Mouse (Mus musculus) R1 (cell line): ENCODE data around the gene Mthfd1l.

ENCODE experiments used
- DNase-seq: peaks from one replicate; pipeline ENCODE4 v3.0.0-alpha.2; 2018; ENCODE audit warnings: low read depth, low spot score

Gene Mthfd1l

DNA sequence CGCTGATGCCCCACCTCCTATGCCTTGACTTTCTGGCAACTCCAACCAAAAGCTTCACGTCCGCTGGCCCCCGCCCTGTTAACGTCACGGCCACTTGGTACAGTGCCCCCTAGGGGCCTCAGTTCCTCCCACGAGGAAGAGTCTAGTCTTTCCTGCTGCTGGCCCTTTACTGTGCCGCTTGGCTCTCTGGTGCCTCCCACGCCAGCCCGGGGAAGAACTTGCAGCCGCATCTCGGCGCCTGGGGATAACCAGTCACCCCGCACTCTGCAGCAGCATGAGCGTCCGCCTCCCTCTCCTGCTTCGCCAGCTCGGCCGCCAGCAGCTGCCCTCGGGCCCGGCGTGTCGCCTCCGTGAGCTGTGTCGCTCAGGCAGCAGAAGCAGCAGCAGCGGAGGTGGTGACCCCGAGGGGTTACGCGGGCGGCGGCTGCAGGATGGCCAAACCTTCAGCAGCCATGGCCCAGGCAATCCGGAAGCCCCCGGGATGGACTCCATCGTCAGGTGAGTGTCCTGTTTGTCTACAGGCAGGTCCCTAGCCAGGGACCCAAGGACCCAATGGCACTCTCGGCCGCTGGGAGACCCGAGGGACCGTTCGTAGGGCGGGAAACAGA is at the start of gene Mthfd1l:
Gene Mthfd1l, plus strand, starts transcription at position 138 of the 608 bp plus-strand sequence.
- DNase-seq: peak; percentile 94

DNA sequence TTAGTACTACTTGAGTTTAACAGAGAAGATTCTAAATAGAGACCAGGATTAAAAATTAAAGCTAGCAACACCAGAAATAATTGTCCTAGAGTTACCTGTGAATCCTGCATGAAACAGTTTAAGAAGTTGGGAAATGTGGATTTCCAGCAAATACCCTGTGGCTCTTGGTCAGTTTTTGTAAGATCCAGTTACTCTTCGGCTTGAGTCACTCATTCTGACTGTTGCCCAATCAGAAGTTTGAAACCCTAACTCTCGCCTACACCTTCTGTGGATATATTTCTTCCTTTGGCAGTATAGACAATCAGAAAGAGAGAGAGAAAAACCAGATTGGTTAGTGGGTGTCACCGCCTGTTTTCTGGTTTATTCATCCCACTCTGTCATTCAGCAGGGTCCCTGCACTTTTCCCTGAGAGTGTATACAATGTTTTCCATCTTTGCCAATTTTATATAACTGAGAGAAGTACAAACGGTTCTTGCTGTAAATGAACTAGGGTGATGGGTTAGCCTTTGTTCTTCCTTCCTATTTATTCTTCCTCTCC is 44.8 kb upstream of the Mthfd1l start:
- no peak for DNase-seq

DNA sequence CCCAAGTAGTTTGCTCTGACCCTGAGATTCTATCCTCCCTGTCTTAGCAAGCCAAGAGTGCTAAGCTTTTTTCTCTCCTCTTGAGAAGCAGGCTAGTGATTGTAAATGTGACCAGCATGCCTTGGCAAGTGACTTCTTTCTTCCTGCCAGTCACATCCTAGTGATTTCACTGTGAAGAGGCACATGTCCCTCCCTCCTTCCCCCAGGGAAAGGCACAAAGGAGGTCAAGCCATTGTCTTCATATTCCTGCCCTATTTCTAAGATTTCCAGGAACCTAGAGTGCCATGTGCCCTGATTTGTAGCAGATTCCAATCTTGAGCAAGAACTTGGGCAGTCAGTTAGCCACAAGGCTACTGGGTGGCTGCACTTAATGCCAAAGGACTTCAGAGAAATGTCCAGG is 41.1 kb upstream of the Mthfd1l start:
- no peak for DNase-seq

DNA sequence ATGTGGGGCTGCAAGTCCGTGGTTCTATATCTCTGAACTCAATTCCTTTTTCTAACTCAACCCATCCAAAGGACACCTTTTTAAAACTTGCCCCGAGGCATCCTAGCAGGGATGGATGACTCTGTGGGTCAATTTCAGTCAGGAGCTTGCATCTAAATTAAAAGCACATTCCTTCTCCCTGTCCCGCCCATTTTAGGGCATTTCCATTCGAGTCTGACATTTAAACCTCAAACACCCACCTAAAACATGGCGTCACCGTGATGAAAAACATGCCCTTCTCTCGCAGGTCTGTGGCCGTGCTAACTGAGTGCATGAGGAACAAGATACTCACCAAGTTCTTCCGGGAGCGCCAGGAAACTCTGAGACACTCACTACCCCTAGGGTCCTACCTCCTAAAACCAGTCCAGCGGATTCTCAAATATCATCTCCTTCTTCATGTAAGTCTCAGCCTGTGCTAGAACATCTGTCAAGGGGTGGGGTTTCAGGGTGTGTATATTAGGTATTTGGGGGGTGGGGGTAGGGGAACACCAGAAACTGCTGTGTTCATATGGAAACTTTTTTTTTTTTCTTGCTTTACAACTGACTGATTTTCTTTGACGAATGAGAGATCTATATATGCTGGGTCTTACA is 39.5 kb upstream of the Mthfd1l start:
- DNase-seq: peak; percentile 72

DNA sequence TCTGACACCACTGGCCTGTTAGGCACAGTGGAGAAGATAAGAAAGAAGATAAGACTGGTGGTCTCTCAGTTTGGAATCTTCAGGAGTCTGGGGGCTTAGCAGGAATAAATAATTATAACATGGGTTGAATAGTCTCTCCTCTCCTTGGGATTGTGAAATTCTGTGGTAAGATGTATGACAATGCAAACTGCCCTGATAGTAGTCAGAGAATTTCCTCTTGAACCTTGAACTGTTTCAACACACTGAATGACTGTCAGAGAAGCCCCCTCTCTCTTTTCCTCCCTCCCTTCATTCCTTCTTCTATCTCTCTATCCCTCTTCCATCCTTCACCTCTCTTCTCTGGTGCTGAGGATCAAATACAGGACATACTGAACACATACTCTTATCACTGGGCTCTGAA is 36.1 kb upstream of the Mthfd1l start:
- no peak for DNase-seq

DNA sequence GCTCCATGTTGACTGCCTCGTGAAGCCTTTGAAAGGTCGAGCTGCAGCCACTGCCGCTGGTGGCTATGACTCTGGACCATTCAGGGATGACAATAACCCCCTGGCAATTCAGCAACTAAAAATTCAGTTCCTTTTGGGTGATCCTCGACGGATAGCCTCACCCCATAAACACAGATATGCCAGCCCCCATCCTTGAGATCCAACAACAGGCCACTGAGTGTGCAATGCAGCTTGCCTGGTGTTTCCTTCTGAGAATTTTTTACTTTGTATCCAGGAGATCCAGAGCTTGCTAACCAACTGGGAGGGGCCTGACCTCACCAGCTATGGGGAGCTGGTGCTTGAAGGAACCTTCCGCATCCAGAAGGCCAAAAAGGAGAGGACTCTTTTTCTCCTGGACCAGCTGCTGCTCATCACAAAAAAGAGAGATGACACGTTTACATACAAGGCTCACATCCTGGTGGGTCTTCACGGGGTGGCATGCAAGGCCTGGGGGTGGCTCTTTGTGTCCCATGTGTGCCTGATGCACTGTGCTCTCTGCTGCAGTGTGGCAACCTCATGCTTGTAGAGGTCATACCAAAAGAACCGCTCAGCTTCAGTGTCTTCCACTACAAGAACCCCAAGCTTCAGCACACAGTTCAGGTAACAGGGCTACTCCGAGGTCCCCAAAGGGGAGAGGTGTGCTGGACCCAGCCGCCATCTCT is 32.9 kb upstream of the Mthfd1l start:
- DNase-seq: peak; percentile 68

DNA sequence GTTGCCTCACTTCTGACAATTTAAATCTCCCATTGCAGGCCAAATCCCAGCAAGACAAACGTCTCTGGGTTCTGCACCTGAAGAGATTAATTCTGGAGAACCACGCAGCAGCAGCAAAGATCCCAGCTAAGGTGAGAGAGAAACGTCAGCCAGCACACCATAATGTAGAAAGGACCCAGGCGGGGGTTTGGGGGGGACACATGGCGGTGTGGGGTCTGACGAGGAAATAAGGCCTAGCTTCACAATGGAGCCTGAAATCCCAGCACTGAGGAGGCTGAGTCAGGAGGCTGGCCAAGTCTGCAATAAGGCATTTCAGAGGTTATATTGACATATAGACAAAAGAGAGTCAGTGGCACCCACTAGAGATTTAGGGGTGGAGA is 32.3 kb upstream of the Mthfd1l start:
- no peak for DNase-seq

DNA sequence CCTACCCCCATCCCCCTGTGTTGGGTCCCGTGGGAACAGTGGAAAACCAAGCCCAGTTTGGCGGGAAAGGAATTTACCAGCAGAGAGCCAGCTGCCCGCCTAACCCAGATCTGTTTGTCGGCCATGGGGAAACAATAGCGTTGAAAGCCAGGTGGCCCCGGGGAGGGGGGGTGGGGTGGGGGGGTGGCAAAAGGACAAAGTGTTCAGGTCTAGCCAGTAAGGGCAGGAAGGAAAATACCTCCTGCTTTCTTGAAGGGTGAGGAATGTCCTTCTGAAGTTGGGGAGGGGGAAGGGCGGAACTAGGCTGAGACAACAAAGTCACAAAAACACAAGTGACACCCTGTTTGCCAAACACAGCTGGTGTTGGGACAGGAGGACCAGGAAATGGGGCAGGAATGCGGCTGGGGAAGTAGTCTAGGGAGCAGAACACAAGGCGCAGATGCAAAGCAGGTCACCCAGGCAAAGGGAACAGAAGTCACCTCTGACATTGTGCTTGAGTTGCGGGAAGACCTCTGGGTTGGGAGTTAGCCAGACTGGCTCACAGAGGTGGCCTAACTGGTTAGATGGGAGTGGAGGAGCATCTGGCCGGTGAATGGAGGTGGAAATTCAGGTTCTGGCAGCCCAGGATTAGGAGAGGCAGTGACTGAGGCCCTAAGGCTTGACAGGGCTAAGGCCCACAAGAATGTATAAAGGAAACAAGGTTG is 31.7 kb upstream of the Mthfd1l start:
- DNase-seq: peak; percentile 97

DNA sequence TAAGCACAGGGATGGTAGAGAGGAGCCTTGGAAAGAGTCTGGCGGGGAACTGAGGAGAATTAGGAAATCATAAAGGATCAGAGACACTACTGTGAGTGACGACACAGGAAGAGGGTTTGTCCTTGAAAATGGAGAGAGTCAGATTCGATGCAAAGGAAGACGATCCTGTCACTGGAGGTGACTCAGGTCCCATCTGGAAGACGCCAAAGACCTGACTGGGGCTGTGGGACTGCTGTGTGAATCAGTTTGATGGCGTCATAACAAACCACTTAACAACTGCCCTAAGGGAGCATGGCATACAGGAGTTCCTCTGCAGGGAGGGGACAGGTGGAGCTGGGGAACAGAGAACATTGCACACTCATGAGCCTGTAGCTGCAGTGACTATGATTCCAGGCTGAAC is 30.6 kb upstream of the Mthfd1l start:
- DNase-seq: peak; percentile 37

DNA sequence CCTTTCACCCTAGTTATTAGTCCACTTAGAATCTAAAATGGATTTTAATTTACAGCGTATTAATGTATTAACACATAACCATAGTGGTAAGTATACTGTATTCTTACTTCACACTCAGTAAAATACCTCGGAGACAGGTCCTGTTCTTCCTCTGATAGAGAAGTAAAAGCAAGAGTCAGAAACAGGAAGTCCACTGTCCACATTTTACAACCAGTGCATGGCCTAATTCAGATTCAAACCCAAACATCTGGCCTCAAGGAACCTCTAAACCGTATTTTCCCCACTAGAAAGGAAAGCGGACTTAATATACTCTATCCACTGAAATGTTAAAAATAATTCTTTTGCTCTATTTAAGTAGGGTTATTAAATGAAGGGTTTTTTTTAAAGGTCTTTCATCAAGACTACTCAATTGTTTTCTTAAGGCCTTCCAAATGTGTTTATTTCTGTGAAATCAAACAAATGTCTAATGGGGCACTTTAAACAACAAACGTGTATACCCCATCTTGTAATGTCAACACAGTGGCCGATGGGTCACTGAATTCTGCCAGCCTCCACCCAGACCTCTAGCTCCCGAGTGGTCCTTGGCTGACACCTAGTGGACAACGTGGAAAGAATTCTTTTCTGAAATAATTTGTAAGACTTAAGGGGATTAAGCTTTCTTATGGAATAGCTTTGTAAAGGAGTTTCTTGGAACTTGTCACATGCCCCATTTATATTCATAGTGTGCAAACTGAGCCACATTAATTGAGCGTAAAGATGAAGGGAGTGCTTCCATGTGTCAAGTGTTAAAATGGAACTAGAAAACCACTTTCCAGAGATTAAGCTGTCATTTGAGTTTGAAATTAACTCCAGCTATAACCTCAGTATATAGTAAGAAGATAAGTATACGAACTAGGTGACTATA is 29.2 kb upstream of the Mthfd1l start:
- DNase-seq: peak; percentile 86

DNA sequence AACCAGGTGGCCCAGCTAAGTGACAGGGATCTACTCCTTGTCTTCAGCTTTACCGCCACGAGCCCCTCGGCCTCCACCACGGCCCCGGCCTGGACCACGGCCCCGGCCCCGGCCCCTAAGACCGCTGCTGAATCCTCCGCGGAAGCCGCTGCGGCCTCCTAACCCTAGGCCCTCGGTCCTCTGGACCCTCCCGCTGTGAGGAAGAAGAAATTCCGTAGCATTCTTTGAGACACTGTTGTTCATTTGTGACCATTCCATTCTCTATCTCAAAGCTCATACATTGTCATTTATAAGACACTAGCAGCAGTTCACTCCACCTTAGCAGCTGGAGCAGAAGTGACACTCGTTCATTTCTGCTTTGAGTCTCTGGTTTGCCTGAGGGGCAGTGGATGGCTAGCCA is 26.0 kb upstream of the Mthfd1l start:
- DNase-seq: peak; percentile 53

DNA sequence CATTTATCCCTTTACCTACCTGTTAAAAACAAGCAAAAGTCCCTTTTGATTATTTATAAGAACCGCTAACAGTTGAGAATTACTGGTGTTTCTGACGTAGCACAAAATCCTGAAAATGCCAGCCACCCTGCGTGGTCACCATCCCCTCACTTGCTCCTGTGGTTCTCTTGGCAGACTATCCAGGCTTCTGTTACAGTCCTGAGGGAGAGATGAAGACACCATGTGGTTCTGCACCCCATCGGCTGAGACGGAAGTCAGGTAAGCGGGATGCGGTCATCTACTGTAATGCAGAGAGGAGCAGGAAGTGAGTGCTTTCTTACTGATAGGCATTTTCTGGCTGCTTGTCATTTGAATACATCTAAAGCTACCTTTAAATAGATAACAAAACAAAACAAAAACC is 25.6 kb upstream of the Mthfd1l start:
- peak; percentile 50 for DNase-seq

DNA sequence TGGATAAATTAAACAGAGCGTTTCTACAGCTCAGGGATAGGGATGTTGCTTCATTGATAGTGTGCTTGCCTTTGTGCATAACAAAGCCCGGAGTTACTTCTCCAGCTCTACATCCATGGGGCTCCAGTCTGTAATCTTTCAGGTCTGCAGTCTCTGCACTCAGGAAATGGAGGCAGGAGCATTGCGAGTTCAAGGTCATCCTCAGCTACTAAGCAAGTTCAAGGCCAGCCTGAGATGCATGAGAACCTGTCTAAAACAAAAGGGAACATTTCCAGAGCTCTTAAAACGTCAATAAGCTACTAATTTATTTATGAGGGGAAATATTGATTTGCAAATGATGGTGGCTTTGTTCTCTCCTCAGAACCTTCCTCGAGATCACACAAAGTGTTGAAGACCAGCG is 23.6 kb upstream of the Mthfd1l start:
- DNase-seq: peak; percentile 91

DNA sequence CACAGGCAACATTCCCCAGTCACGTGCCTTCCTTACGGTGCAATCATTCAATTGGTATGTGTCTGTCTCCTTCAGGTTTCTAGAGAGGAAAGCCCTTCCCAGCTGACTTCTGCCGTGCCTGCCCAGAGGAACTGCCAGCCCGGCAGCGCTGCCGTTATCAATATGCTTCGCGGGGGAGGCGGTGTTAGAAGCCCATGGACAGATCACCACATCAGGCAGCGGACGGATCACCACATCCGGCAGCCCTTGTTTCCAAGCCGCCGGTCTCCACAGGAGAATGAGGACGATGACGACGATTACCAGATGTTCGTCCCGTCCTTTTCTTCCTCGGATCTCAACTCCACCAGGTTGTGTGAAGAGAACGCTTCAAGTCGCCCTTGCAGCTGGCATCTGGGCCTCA is 16.4 kb upstream of the Mthfd1l start:
- DNase-seq: peak; percentile 38

DNA sequence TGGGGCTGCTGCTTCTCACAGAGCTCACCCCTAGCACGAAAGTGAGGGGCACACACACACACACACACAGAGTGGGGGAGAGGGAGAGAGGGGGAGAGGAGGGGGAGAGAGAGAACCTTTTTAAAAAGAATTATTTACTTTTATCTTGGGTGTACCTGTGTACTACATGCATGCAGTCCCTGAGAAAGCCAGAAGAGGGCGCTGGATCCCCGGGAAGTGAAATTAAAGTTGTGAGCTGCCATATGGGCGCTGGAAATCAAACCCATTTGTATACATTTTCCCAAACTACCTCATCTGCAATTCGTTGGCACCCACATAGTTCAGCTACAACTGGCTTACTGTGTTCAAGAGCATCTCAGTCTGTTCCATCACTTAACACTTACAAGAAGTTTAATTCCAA is 14.3 kb upstream of the Mthfd1l start:
- DNase-seq: peak; percentile 72

DNA sequence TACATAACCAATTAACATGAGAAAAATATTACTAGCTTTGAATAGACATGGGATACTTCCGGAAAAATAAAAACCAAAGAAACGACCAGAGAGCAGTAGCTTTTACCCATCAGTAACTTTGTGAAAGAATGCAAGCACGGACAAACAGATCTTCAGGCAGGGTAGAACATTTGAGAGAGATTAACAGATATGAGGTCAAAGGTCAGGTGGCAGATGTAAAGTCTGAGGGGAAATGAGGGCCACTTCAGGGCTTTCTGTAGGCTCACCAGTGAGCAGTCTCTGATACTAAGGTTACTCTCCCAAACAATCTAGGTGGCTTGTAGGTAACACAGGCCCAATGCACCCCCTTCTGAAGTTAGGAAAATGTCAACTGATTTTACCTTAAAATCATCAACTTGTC is 3.9 kb upstream of the Mthfd1l start:
- DNase-seq: no peak

DNA sequence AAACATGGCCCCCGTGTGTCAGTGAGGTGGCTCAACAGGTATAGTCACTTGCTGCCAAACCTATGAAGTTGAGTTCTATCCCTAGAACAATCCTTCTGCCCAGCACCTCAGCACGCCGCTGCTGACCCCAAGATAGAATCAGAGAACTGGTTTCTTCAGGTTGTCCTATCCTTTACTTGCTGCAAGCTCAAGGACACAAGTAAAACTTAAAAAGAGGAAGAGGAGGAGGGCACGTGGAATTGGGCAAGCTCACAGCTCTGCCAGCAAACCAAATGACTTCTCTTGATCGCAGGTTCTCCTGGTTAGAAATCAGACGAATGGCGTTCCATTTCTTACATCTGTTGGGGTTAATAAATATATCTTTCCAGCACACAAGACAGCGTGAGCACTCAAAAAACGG is 681 bp upstream of the Mthfd1l start:
- DNase-seq: no peak

DNA sequence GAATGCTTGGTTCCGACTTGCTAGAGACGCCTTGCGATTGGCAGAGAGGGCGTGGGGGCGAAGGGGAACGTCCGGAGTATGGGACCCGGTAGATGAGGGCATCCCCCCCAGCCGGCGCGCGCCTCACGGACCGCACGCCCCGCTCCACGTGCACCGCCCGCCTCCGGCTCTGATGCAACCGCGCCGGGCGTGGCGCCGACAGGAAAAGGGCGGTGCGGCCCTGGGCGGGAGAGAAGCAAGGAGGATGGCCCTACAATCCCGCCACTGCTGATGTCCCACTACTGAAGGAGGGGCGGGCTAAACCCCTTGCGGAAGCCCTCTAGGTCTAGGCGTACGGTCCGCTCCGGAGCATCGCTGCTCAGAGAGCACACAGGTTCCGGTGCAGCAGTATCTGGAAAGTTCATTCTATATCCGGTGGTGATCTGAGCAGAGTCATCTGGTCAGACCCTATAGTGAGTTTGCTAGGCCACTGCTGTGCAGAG is 712 bp downstream of the Mthfd1l start:
- peak; percentile 94 for DNase-seq

DNA sequence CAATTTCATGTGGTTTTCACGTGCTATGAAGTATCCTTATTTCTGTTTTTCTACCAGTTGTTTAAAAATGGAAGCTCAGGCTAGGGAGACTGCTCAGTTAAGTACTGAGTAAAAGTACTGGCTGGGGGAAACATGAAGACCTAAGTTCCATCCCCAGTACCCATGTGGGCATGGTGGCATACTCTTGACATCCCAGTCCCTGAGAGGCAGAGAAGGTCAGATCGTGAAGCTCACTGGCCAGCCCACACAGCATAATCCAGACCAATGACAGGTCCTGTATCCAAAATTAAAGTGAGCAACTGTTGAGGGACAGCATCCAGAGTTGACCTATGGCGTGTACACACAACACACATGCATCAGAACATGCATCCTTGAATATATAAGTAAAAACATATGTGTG is 1.5 kb downstream of the Mthfd1l start:
- no peak for DNase-seq

DNA sequence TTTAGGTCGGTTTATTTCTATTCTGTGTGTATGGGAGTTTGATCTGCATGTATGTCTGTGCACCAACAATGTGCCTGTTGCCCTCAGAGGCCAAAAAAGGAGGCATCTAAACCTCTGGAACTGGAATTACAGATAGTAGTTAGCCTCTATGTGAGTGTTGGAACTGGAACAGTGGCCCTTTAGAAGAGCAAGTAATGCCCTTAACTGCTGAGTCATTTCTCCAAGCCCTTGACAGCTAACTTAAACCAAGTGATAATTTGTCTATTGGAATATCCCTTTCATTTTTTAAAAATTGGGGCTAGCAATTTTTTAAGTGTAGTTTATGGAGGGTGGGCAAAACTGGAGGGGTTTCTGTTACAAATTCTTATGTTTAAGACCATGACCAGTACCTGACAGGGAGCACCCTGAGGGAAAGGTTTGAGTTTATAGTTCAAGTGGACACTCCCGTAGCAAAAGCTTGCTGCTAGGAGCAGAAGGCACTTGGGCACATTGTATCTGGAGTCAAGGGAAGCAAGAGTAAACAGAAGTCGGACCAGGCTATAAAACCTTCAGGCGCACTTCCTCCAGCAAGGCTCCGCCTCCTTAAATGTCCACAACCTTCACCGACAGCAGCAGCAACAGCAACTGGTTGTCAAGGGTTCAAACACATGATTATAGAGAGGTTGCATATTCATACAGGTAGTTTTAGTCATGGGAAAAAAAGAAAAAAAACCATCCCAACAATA is 3.1 kb downstream of the Mthfd1l start:
- peak; percentile 36 for DNase-seq
